Mouse (Mus musculus) T-cell, adult 2 months (primary cell): ENCODE measurements around the gene Babam2.
A peak's percentile ranks its signal among the peaks of the same experiment; 100 is the strongest.

ENCODE experiments used
- DNase-seq: peaks from one replicate; pipeline ENCODE4 v3.0.0; 2022; ENCODE audit warnings: low spot score

Gene Babam2

GRCm38 (mm10) chr5:32080490-32081219, 383.2 kb downstream of the Babam2 start:
- no peak for DNase-seq

- DNase-seq, result no peak
These were observed 386.9 kb downstream of the Babam2 start for GRCm38 (mm10) chr5:32084401-32084804.

- no peak for DNase-seq
These were observed 388.1 kb downstream of the Babam2 start for GRCm38 (mm10) chr5:32085566-32085965.

- no peak for DNase-seq
These were observed 388.5 kb downstream of the Babam2 start for GRCm38 (mm10) chr5:32085971-32086370.

- DNase-seq, result no peak
These were observed 389.1 kb downstream of the Babam2 start for GRCm38 (mm10) chr5:32086526-32087090.

- DNase-seq, result no peak
These were observed 392.0 kb downstream of the Babam2 start for GRCm38 (mm10) chr5:32089481-32089880.

GRCm38 (mm10) chr5:32092281-32092680, 394.8 kb downstream of the Babam2 start:
- no peak for DNase-seq

- no peak for DNase-seq
These were observed 401.2 kb downstream of the Babam2 start for GRCm38 (mm10) chr5:32098691-32099090.

GRCm38 (mm10) chr5:32102484-32102883, 405.0 kb downstream of the Babam2 start:
- no peak for DNase-seq

- no peak for DNase-seq
These were observed 405.5 kb downstream of the Babam2 start for GRCm38 (mm10) chr5:32102971-32103431.

GRCm38 (mm10) chr5:32103545-32103944, 406.1 kb downstream of the Babam2 start:
- DNase-seq, result no peak

- peak; percentile 85 for DNase-seq
These were observed 406.9 kb downstream of the Babam2 start for GRCm38 (mm10) chr5:32104119-32104990.

GRCm38 (mm10) chr5:32106473-32107140, 409.1 kb downstream of the Babam2 start:
- DNase-seq, result no peak

- no peak for DNase-seq
These were observed 413.2 kb downstream of the Babam2 start for GRCm38 (mm10) chr5:32110651-32111050.

- no peak for DNase-seq
These were observed 414.9 kb downstream of the Babam2 start for GRCm38 (mm10) chr5:32112206-32112916.

- no peak for DNase-seq
These were observed 423.5 kb downstream of the Babam2 start for GRCm38 (mm10) chr5:32120901-32121376.

GRCm38 (mm10) chr5:32121936-32122335, 424.5 kb downstream of the Babam2 start:
- no peak for DNase-seq

- DNase-seq, result no peak
These were observed 424.9 kb downstream of the Babam2 start for GRCm38 (mm10) chr5:32122363-32122762.

GRCm38 (mm10) chr5:32124957-32125356, 427.5 kb downstream of the Babam2 start:
- no peak for DNase-seq

- DNase-seq, result no peak
These were observed 429.7 kb downstream of the Babam2 start for GRCm38 (mm10) chr5:32127226-32127625.

- no peak for DNase-seq
These were observed 430.4 kb downstream of the Babam2 start for GRCm38 (mm10) chr5:32127927-32128326.
